Mouse (Mus musculus) liver, adult 2 months (tissue): Measurements from ENCODE around the gene 1110051M20Rik. TPM values are rescaled to one million over a fixed set of nuclear protein-coding genes. Genes with fewer than 3 reads are reported as not detected.

Source experiments
- DNase-seq: peaks from one replicate; pipeline ENCODE4 v3.0.0-alpha.2; 2011; ENCODE audit warnings: low read depth, low spot score; ENCODE audit errors: extremely low read depth
- H3K27ac ChIP-seq: fragments of 200-500 bp; replicated peaks from 2 replicates; pipeline ENCODE4 v1.5.1; 2012; ENCODE audit warnings: low read depth, mild to moderate bottlenecking, control low read depth, inconsistent platforms, low read length; ENCODE audit not compliant: insufficient read depth
- H3K27me3 ChIP-seq: fragments of 200-500 bp; 2 replicates; pipeline ENCODE4 v1.6.1; 2012; ENCODE audit warnings: mild to moderate bottlenecking, moderate library complexity, low read length, inconsistent platforms; ENCODE audit not compliant: control insufficient read depth, insufficient read depth
- H3K36me3 ChIP-seq: fragments of 200-500 bp; 2 replicates; pipeline ENCODE4 v1.6.1; 2012; ENCODE audit warnings: low read length, inconsistent platforms; ENCODE audit not compliant: control insufficient read depth, insufficient read depth
- H3K4me1 ChIP-seq: fragments of 200-500 bp; 2 replicates; pipeline ENCODE4 v1.6.1; 2011; ENCODE audit warnings: low read length; ENCODE audit not compliant: control insufficient read depth, insufficient read depth
- H3K4me3 ChIP-seq: fragments of 200-500 bp; 2 replicates; pipeline ENCODE4 v1.5.1; 2011; ENCODE audit warnings: low read depth, mild to moderate bottlenecking, control low read depth, low read length, moderate library complexity; ENCODE audit not compliant: insufficient read depth
- H3K79me2 ChIP-seq: fragments of 200-500 bp; 2 replicates; pipeline ENCODE4 v1.6.1; 2012; ENCODE audit warnings: inconsistent platforms, mild to moderate bottlenecking, low read length, moderate library complexity; ENCODE audit not compliant: control insufficient read depth, insufficient read depth
- H3K9ac ChIP-seq: fragments of 200-500 bp; 2 replicates; pipeline ENCODE4 v1.6.1; 2012; ENCODE audit warnings: low read depth, mild to moderate bottlenecking, control low read depth, inconsistent platforms, low read length
- CTCF ChIP-seq: fragments of 200-500 bp; IDR thresholded peaks from 2 replicates; pipeline ENCODE4 v1.5.1; 2011; ENCODE audit warnings: low read depth, low read length, control low read depth
- POLR2A ChIP-seq: fragments of 200-500 bp; IDR thresholded peaks from 2 replicates; pipeline ENCODE4 v1.6.1; 2011; ENCODE audit warnings: low read length, control low read depth; ENCODE audit not compliant: insufficient read depth; ENCODE audit errors: extremely low read depth
- WGBS: fragments of 180-500 bp; shearing (Covaris S2); methylation state at CpG from one replicate; pipeline ENCODE4 v1.1.7; 2018; 5-methylcytosine and 5-hydroxymethylcytosine counted together
- polyA plus RNA-seq: library from polyadenylated mRNA; depleted of rRNA; stranded (reverse); fragments of >200 nt; gene quantifications from 2 replicates; pipeline ENCODE4 v1.2.3, GENCODE M21; 2012
- total RNA-seq: library from RNA; depleted of rRNA; stranded (reverse); fragments of >200 nt; gene quantifications from 2 replicates; pipeline ENCODE4 v1.2.3, GENCODE M21; 2014

1110051M20Rik gene
- total and polyA plus RNA-seq, 2 experiments = 2.8 to 3.6 TPM

DNA sequence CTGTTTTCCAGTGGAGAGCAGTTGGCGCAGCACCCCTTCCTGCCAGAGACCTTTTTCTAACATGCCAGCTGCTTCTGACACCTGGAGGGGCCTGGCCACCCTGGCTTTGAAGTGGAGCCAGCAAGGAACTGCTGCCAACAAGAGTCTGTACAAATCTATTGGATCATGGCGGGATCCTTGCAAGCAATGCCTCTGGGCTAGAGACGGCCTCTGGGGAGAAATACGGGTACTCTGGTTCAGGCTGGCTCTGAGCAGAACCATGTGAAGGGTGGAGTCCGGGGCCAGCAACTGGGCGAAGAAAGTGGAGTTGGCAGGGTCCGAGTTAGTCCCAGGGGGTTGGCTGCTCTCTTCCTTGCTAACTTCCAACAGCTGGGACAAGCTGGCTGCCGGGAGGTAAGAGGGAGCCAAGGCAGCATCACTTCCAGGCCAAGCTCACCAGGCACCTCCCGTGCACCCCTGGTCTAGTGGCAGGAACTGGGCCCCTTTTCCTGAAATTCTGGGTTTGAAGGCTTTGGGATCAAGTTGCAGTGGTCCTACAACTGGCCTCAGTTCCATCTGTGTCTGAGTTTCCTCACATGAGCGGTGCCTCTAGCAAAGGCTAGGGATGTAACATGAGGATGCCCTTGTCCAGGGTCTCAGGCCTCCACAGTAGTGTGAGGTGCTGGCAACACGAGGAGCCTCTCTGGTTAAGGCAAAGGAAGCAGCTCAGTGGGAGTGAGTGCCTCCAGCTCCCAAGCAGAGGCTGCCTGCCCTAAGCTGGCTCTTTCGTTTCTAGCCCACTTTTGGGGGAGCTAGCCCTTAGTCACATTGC lies 153.1 kb downstream of the 1110051M20Rik start:
- H3K4me1 ChIP-seq = no peaks in the 10 kb centered on the region
- no peaks in the 10 kb centered on the region for H3K79me2 ChIP-seq
- H3K27ac ChIP-seq = no peak overlapping the region
- H3K9ac ChIP-seq = no peak overlapping the region
- no peaks in the 10 kb centered on the region for H3K36me3 ChIP-seq
- WGBS = 82% methylated on average over 12 of the region's 12 CpGs
- H3K4me3 ChIP-seq = no peak overlapping the region
- H3K27me3 ChIP-seq = no peaks in the 10 kb centered on the region
- TF ChIP-seq POLR2A (no peak), CTCF (no peak)
- no peak for DNase-seq

DNA sequence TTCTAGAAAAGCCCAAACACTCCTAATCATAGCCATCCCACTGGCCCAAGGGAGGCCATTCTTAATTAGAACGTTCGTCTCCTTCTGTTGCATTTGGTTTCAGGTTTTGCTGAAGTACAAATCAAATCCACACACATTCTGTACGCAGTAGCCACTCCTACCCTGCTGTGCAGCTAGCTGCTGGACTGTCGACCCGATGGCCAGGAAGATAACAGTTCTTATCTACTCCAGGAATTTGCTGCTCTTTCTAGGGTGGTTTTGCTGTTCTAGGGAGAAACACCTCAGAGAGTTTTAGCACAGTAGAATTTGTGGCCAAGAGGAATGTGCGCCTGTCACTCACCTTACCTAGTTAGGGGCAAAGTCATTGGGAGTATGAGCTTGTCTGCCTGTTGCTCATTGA lies 156.9 kb downstream of the 1110051M20Rik start:
- Histone ChIP-seq H3K27ac (no peak overlapping the region), H3K79me2 (no peaks in the 10 kb centered on the region), H3K36me3 (no peaks in the 10 kb centered on the region), H3K27me3 (no peaks in the 10 kb centered on the region), H3K4me1 (no peaks in the 10 kb centered on the region), H3K4me3 (no peak overlapping the region), H3K9ac (no peak overlapping the region)
- WGBS = 36% methylated on average over 6 of the region's 6 CpGs
- DNase-seq = no peak
- TF ChIP-seq POLR2A (no peak), CTCF (no peak)

DNA sequence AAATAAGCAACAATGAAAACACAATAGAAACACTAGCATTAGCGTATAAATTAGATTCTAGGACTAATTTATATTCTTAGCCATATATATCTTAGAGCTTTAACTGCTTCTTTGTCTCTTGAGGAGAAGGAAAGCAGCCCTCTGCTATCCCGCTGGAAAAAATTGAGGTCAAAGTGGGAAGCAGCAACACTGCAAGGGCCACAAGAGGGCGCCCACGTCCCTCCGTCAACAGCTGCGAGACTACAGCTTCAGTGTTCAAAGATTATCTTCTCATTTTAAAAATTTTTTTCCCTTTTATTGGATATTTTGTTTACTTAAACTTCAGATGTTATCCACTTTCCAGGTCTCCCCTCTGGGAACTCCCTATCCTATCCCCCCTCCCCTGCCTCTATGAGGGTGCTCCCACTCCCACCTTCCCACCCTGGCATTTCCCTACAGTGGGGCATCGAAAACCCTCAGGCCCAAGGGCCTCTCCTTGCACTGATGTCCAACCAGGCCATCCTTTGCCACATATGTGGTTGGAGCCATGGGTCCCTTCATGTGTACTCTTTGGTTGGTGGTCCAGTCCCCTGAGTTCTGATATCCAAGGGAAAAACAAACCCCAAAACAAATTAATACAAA lies 158.5 kb downstream of the 1110051M20Rik start:
- Histone ChIP-seq H3K27me3 (no peaks in the 10 kb centered on the region), H3K79me2 (no peaks in the 10 kb centered on the region), H3K4me3 (no peak overlapping the region), H3K4me1 (no peaks in the 10 kb centered on the region), H3K36me3 (no peaks in the 10 kb centered on the region), H3K27ac (no peak overlapping the region), H3K9ac (no peak overlapping the region)
- peak; percentile 33 for DNase-seq
- TF ChIP-seq POLR2A (no peak), CTCF (peak; percentile 96)
- WGBS = 16% methylated on average over 7 of the region's 7 CpGs

DNA sequence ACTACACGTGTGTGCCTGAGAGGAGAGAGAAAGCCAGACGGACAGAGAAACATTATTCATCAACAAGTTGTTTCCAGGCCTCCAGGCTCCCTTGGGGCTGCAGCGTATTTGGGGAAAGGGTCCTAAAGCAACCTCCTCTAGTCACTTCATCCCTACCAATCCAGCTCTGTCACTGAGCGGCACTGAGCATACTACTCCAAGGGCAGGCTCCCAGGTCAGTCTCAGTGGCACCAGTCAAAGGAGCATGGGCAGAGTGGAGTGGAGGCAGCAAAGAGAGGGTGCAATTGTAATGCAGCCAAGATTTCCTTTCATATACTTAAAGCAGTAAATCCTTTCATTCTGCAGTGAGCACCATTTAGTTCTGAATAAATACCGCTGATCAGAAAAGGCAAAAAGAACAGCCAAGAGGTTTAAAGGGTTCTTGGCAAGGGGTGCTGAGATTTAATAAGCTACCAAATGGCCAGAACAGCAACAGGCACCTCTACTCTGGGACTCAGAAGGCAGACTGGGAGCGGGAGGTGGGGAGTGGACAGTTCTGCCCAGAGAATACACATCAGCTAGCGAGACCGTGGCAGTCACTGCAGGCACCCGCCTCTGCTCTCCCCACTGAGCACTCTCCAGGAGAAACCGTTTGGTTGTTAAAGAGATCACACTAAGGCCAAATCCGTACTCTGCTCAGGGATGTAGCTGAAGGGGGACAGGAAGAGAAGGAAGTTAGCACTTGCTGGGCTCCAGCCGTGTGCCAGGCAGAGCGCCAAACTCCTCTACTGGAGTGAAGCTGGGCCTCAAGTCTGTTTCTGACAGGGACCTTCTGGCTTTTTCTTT lies 159.9 kb downstream of the 1110051M20Rik start:
- no peaks in the 10 kb centered on the region for H3K4me1 ChIP-seq
- no peaks in the 10 kb centered on the region for H3K36me3 ChIP-seq
- WGBS = 83% methylated on average over 13 of the region's 13 CpGs
- H3K79me2 ChIP-seq = no peaks in the 10 kb centered on the region
- TF ChIP-seq CTCF (no peak), POLR2A (no peak)
- no peak overlapping the region for H3K27ac ChIP-seq
- no peak overlapping the region for H3K4me3 ChIP-seq
- no peak for DNase-seq
- no peak overlapping the region for H3K9ac ChIP-seq
- H3K27me3 ChIP-seq = no peaks in the 10 kb centered on the region

DNA sequence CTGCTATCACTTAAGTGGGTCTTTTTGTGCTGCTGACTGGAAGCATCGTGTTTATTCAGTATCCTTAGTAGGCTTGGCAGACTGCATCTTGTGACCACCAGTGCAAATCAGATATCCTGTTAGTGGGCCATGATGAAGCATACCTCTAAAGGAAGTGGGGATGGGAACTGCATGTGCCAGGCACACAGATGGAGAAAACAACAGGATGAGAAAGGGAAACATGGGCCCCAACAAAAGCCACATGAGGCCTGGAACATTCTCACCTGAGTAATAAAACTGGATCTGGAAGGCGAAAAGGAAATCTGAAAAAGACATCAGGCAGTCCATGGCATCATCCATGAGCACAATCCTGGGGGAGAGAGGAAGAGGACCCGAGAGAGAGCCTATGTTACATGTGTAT lies 160.5 kb downstream of the 1110051M20Rik start:
- no peak for DNase-seq
- WGBS = 87% methylated on average over 3 of the region's 3 CpGs
- no peaks in the 10 kb centered on the region for H3K4me1 ChIP-seq
- no peaks in the 10 kb centered on the region for H3K27me3 ChIP-seq
- H3K36me3 ChIP-seq = no peaks in the 10 kb centered on the region
- TF ChIP-seq CTCF (no peak), POLR2A (no peak)
- H3K9ac ChIP-seq = no peak overlapping the region
- H3K27ac ChIP-seq = no peak overlapping the region
- H3K79me2 ChIP-seq = no peaks in the 10 kb centered on the region
- H3K4me3 ChIP-seq = no peak overlapping the region
